Mouse (Mus musculus) bone marrow, adult 2 months (tissue): ENCODE results near the gene Slc9b2. TPM values are rescaled to one million over a fixed set of nuclear protein-coding genes. Genes with fewer than 3 reads are reported as not detected.

ENCODE experiments used
- H3K27ac ChIP-seq: fragments of 200-500 bp; 2 replicates; pipeline ENCODE4 v1.5.1; 2012; ENCODE audit warnings: low read depth, mild to moderate bottlenecking, control low read depth, inconsistent platforms, low read length; ENCODE audit not compliant: control insufficient read depth, poor library complexity, insufficient read depth
- H3K4me1 ChIP-seq: fragments of 200-500 bp; 2 replicates; pipeline ENCODE4 v1.6.1; 2011; ENCODE audit warnings: low read length; ENCODE audit not compliant: control insufficient read depth, insufficient read depth
- H3K4me3 ChIP-seq: fragments of 200-500 bp; replicated peaks from 2 replicates; pipeline ENCODE3; 2011; ENCODE audit warnings: mild to moderate bottlenecking, low read depth, low read length, control low read depth; ENCODE audit not compliant: control insufficient read depth
- CTCF ChIP-seq: fragments of 200-500 bp; IDR thresholded peaks from 2 replicates; pipeline ENCODE4 v1.5.1; 2011; ENCODE audit warnings: low read length, control low read depth; ENCODE audit not compliant: control insufficient read depth, insufficient read depth
- POLR2A ChIP-seq: fragments of 200-500 bp; IDR thresholded peaks from 2 replicates; pipeline ENCODE4 v1.6.1; 2011; ENCODE audit warnings: low read depth, mild to moderate bottlenecking, control low read depth, low read length, borderline replicate concordance; ENCODE audit not compliant: control insufficient read depth
- WGBS: fragments of 180-500 bp; shearing (Covaris S2); methylation state at CpG from one replicate; pipeline ENCODE4 v1.1.7; 2018; 5-methylcytosine and 5-hydroxymethylcytosine counted together
- polyA plus RNA-seq: library from polyadenylated mRNA; stranded (reverse); fragments of >200 nt; gene quantifications from 2 replicates; pipeline ENCODE4 v1.2.4, GENCODE M21; 2011; ENCODE audit warnings: low replicate concordance; ENCODE audit not compliant: missing spikeins, insufficient read depth, insufficient read length

The Slc9b2 gene
- 1.4 TPM in 1 of 2 replicates, not detected in the other for polyA plus RNA-seq

DNA sequence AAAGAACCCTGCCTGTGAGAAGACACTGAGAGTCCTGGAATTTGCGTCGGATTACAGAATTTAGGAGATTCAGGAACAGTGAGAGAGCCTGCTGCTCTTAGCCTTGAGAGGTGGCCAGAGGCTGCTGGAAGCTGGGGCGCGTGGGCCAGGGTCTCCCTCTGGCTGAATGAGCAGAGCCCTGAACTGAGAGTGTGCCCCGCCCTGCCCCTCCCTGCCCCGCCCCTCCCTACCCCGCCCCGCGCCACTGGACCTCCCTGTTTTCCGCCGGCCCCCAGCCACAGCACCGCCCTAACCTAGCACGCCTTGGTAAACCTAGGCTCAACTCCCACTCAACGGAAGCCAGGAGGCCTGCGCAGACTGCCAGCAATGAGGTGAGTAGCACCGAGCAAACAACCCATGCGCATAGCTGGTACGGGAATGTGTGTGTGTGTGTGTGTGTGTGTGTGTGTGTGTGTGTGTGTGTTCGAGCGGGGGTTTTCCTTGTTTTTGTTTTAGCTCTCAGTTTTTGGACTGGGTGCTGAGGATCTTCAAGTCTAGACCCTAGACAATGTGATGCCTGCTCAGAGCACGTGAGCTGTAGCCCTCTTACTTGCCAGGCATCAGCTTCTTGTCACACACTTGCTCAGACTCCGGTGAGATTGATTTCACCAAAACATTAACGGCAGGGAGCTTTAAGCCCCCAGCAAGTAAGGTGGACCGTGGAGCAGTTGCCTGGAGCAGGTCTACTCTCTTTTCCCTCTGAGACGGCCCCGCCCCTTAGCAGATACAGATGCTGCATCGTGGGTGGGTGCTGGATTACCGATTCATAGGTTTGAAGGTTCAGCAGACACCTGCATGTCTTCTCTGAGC, at the start of gene Slc9b2:
Gene Slc9b2, plus strand, starts transcription at position 290 of the 849 bp plus-strand sequence.
- no peak for TF ChIP-seq CTCF
- no peak for TF ChIP-seq POLR2A
- WGBS = 12% methylated on average over 28 of the region's 28 CpGs
- Histone ChIP-seq H3K4me1 (no peaks in the 10 kb centered on the region), H3K4me3 (no peak within 1 kb of the TSS), H3K27ac (no peak within 1 kb of the TSS)

DNA sequence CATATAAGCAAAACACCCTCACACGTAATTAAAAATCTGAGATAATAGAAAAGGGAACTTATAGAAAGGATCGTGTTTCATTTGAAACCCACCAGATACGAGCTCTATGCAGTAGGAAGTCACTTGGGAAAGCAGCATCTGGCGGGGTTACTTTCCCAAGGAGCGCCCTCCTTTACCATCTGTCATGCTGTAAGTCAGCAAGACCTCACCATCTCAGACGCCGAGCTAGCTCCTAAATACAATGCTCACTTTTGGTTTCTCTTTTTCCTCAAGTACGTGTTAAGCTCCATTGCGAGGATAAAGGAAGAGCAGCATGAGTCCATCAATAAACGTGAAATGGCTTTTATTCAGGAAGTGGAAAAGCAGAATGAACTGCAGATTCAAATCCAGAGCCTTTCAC, 48.6 kb upstream of the Slc9b2 start:
- Histone ChIP-seq H3K27ac (no peak overlapping the region), H3K4me3 (no peak overlapping the region), H3K4me1 (no peaks in the 10 kb centered on the region)
- TF ChIP-seq CTCF (no peak), POLR2A (no peak)
- WGBS = 92% methylated on average over 10 of the region's 10 CpGs

DNA sequence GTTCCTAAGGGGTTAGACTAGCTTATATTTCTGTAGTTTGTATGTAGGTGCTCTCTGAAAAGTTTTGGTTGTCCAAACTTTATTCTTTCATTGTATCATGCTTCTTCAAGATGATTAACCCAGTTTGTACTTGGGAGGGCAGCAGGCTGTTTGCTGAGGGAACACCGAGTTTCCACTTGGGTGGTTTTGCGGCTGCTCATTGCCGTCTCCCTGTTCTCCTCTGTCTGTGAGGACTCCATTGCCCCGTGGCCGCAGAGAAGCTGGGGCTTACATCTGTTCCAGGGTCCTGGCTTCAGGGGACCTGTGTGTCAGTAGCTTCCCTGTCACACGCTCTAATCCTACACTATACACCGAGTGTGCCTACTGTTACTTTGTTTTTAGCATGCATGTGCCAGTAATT, 47.3 kb upstream of the Slc9b2 start:
- H3K27ac ChIP-seq = no peak overlapping the region
- WGBS = 96% methylated on average over 7 of the region's 7 CpGs
- no peak for TF ChIP-seq POLR2A
- TF ChIP-seq CTCF = no peak
- H3K4me3 ChIP-seq = no peak overlapping the region
- no peaks in the 10 kb centered on the region for H3K4me1 ChIP-seq

DNA sequence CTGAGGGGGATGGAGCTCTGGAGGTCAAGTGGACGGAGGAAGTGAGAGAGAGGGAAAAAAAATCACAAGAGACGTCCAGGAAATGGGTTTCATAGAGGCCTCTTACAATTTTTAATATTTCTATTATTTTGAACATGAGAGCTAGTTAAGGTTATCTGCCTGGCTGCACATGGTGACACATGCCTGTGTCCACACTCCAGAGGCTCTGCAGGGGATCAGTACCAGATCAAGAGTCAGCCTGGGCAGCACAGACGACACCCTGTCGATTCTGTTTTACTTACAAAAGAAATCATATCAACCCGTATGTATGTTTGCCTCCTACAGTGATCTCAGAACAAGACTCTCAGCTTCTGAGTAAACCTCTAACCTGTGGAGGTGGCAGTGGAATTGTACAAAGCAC, 38.9 kb upstream of the Slc9b2 start:
- TF ChIP-seq CTCF (no peak), POLR2A (no peak)
- WGBS = 92% methylated on average over 5 of the region's 5 CpGs
- no peaks in the 10 kb centered on the region for H3K4me1 ChIP-seq
- H3K4me3 ChIP-seq = no peak overlapping the region
- H3K27ac ChIP-seq = no peak overlapping the region

GRCm38 (mm10) chr3:135269391-135269990, 38.0 kb upstream of the Slc9b2 start:
- 97% methylated on average over 10 of the region's 10 CpGs for WGBS
- H3K27ac ChIP-seq = no peak overlapping the region
- TF ChIP-seq CTCF = no peak
- no peak for TF ChIP-seq POLR2A
- H3K4me3 ChIP-seq = no peak overlapping the region
- no peaks in the 10 kb centered on the region for H3K4me1 ChIP-seq

- TF ChIP-seq CTCF (no peak), POLR2A (no peak)
- WGBS = 88% methylated on average over 12 of the region's 12 CpGs
- no peak overlapping the region for H3K4me3 ChIP-seq
- H3K27ac ChIP-seq = no peak overlapping the region
- no peaks in the 10 kb centered on the region for H3K4me1 ChIP-seq
Measured at GRCm38 (mm10) chr3:135272627-135273026, 34.9 kb upstream of the Slc9b2 start.

DNA sequence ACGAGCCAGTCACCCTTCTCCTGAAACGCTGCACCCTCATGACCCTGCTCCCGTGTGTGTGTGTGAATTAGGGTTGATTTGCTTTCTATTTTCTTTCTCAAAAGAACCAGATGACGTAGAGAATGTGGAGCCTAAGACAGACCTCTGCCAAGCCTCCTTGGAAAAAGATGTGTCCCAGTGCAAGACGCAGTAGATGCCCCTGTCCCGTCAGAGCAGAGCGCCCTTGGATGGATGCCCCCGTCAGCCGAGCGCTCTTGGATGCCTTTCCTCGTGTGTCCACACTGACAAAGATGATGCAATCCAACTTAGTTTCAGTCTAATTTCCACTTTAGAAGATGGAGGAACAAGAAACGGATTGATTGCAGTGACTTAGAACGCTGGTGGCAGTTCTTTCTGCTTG, 34.5 kb upstream of the Slc9b2 start:
- H3K4me3 ChIP-seq = no peak overlapping the region
- WGBS = 76% methylated on average over 13 of the region's 13 CpGs
- no peaks in the 10 kb centered on the region for H3K4me1 ChIP-seq
- TF ChIP-seq CTCF = no peak
- no peak for TF ChIP-seq POLR2A
- no peak overlapping the region for H3K27ac ChIP-seq

DNA sequence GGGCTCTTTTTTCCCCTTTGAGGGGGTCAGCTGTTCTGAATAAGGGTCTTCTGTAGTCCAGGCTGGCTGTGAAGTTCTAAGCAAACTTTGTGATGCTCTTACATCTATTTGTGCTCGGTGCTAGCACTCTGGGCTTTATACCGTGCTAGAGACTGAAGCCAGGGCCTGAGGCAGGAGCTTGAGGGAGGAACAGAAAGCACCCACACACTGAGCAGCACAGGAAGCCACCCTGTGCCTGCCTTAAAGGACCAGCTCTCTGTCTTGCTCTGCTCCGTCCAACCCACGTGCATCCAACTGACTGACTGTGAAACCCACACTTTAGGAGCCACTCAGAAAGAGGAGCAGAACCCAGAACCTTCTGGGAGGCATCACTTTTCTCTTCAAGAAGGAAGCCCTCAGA, 27.3 kb upstream of the Slc9b2 start:
- WGBS = 24% methylated on average over 4 of the region's 4 CpGs
- Histone ChIP-seq H3K4me3 (no peak overlapping the region), H3K4me1 (no peaks in the 10 kb centered on the region), H3K27ac (no peak overlapping the region)
- TF ChIP-seq CTCF (no peak), POLR2A (no peak)
